Mouse (Mus musculus) erythroblast, embryonic 14.5 days (primary cell): ENCODE measurements around the gene Col1a1. TPM values are rescaled to one million over a fixed set of nuclear protein-coding genes. Genes with fewer than 3 reads are reported as not detected.

ENCODE experiments used
- H3K27me3 ChIP-seq: 2 replicates; pipeline ENCODE4 v1.6.1; 2012; ENCODE audit warnings: inconsistent platforms; ENCODE audit not compliant: control insufficient read depth
- H3K36me3 ChIP-seq: 2 replicates; pipeline ENCODE4 v1.6.1; 2012; ENCODE audit warnings: mild to moderate bottlenecking, inconsistent platforms; ENCODE audit not compliant: control insufficient read depth
- H3K4me1 ChIP-seq: 2 replicates; pipeline ENCODE4 v1.6.1; 2012; ENCODE audit warnings: inconsistent platforms; ENCODE audit not compliant: control insufficient read depth
- H3K4me3 ChIP-seq: replicated peaks from 2 replicates; pipeline ENCODE3; 2012; ENCODE audit warnings: moderate library complexity, mild to moderate bottlenecking, inconsistent platforms
- H3K9me3 ChIP-seq: 2 replicates; pipeline ENCODE4 v1.6.1; 2012; ENCODE audit warnings: low read length, inconsistent platforms, mixed read lengths; ENCODE audit not compliant: control insufficient read depth
- GATA1 ChIP-seq: IDR thresholded peaks from 2 replicates; pipeline ENCODE4 v1.6.1; 2012; ENCODE audit warnings: low read length, inconsistent platforms, mixed read lengths
- TAL1 ChIP-seq: IDR thresholded peaks from 3 replicates; pipeline ENCODE4 v1.6.1; 2012; ENCODE audit warnings: low read length, inconsistent platforms, mixed read lengths
- polyA plus RNA-seq: library from polyadenylated mRNA; stranded (reverse); fragments of >175 nt; gene quantifications from 2 replicates; pipeline ENCODE4 v1.2.3, GENCODE M21; 2012

The Col1a1 gene
- polyA plus RNA-seq, 1 experiment = 0.01 TPM

DNA sequence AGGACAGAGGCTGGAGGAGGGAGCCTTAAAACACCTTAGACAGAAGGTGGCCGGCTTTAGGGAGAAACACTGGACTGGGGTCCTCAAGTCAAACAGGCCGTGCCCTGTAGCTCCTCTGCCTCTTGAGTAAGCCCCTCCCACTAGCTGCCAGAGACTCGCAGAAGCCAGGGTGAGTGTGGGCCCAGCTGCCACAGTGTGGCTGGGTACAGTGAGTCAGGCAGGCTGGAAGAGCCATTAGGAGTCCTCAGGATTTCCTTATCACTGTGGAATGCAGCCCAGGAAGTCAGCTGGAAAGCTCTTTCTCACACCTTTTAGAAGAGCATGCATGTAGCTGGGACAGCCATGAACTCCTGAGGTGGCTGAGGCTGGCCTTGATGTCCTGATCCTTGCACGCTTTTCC is 19.5 kb upstream of the Col1a1 start:
- H3K4me1 ChIP-seq = peaks cover 2% of the 10 kb centered on the region; the same call in 1 of the 2 replicates
- H3K9me3 ChIP-seq = no peaks in the 10 kb centered on the region
- H3K36me3 ChIP-seq = no peaks in the 10 kb centered on the region
- no peaks in the 10 kb centered on the region for H3K27me3 ChIP-seq
- no peak overlapping the region for H3K4me3 ChIP-seq
- TF ChIP-seq TAL1 (no peak), GATA1 (no peak)

DNA sequence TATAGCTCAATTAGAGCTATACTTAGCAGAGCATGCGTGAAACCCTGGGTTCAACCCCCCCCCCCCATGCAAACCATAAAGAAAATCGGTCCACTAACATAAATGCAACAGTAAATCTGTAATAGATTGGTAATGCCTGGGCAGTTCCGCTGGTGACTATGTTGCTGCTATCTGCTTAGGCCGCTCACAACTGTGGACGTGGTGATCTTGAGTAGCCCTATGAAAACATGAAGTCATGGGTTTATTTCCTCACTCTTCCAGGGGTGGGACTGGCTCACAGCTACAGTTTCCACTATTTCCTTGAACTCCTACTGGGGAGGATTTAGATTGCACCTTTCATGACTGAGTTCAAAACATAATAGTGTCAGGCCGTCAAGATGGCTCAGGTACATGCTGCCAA is 18.3 kb upstream of the Col1a1 start:
- Histone ChIP-seq H3K4me3 (no peak overlapping the region), H3K36me3 (no peaks in the 10 kb centered on the region), H3K9me3 (no peaks in the 10 kb centered on the region), H3K27me3 (no peaks in the 10 kb centered on the region), H3K4me1 (peaks cover 2% of the 10 kb centered on the region; the same call in 1 of the 2 replicates)
- no peak for TF ChIP-seq GATA1
- no peak for TF ChIP-seq TAL1

DNA sequence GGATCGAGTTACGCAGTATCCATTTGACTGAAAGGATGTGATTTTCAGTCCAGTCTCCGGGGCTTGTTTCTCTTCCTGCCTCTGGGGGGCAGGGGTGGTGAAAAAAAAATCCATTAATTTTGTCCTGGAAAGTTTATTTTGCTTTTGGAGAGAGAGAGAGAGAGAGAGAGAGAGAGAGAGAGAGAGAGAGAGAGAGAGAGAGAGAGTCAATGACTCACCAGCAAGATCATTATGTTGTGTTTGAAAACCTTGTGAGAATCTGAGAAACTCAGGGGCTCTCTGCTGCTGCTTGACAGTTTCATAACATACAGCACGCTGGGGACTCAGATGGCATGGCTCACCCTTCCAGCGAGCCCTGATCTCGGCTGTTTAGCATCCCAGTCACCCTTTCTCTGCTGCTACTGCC is 15.0 kb upstream of the Col1a1 start:
- no peak for TF ChIP-seq TAL1
- TF ChIP-seq GATA1 = no peak
- no peak overlapping the region for H3K4me3 ChIP-seq
- no peaks in the 10 kb centered on the region for H3K27me3 ChIP-seq
- H3K36me3 ChIP-seq = no peaks in the 10 kb centered on the region
- peaks cover 2% of the 10 kb centered on the region; the same call in 1 of the 2 replicates for H3K9me3 ChIP-seq
- H3K4me1 ChIP-seq = no peaks in the 10 kb centered on the region

DNA sequence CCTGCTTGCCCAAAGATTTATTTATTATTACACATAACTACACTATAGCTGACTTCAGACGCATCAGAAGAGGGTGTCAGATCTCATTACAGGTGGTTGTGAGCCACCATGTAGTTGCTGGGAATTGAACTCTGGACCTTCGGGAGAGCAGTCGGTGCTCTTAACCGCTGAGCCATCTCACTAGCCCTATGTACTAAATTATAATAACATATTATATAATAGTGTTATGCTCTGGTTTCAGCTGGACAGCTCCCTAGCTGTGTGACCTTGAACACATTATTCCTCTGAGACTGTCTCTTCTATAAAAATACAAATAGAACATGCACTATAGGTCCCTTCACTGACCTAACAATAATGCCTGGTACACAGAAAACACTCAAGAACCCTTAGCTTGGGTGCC is 11.0 kb upstream of the Col1a1 start:
- Histone ChIP-seq H3K9me3 (peaks cover 2% of the 10 kb centered on the region; the same call in 1 of the 2 replicates), H3K4me1 (peaks cover 5% of the 10 kb centered on the region), H3K4me3 (no peak overlapping the region), H3K36me3 (no peaks in the 10 kb centered on the region), H3K27me3 (peaks cover 8% of the 10 kb centered on the region; the same call in 1 of the 2 replicates)
- TF ChIP-seq TAL1 (no peak), GATA1 (no peak)

- H3K4me1 ChIP-seq = peaks cover 5% of the 10 kb centered on the region
- H3K36me3 ChIP-seq = no peaks in the 10 kb centered on the region
- H3K4me3 ChIP-seq = no peak overlapping the region
- peaks cover 2% of the 10 kb centered on the region; the same call in 1 of the 2 replicates for H3K9me3 ChIP-seq
- no peak for TF ChIP-seq TAL1
- no peak for TF ChIP-seq GATA1
- H3K27me3 ChIP-seq = peaks cover 10% of the 10 kb centered on the region
Observed at GRCm38 (mm10) chr11:94926431-94926830, 9.6 kb upstream of the Col1a1 start.

- Histone ChIP-seq H3K27me3 (peaks cover 17% of the 10 kb centered on the region), H3K4me3 (no peak overlapping the region), H3K9me3 (peaks cover 2% of the 10 kb centered on the region; the same call in 1 of the 2 replicates), H3K4me1 (peaks cover 5% of the 10 kb centered on the region), H3K36me3 (no peaks in the 10 kb centered on the region)
- TF ChIP-seq GATA1 (no peak), TAL1 (no peak)
Observed at GRCm38 (mm10) chr11:94927771-94928291, 8.2 kb upstream of the Col1a1 start.

- Histone ChIP-seq H3K4me1 (peaks cover 5% of the 10 kb centered on the region), H3K27me3 (peaks cover 27% of the 10 kb centered on the region), H3K9me3 (peaks cover under 1% of the 10 kb centered on the region; the same call in 1 of the 2 replicates), H3K36me3 (no peaks in the 10 kb centered on the region), H3K4me3 (no peak overlapping the region)
- TF ChIP-seq TAL1 (no peak), GATA1 (no peak)
Observed at GRCm38 (mm10) chr11:94928820-94929219, 7.2 kb upstream of the Col1a1 start.

DNA sequence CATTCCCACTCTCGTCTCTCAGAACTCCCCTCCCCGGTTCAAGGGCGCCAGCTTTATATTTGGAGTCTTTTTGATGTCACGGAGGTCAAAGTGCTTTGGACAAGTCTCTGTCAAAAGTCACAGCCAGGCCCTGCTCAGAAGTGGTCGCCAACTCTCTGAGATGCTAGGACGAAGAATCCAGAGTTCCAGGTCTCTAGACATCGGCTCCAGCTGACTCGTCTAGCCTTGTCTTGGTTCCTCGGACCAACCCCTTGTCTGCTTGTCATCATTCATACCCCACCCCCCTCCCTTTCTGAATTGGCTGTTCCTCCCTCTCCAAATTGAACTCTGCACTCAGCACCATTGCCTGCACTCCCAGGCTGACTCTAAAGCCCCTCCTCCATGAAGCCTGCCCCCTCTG is 6.4 kb upstream of the Col1a1 start:
- Histone ChIP-seq H3K9me3 (no peaks in the 10 kb centered on the region), H3K4me3 (no peak overlapping the region), H3K4me1 (peaks cover 5% of the 10 kb centered on the region), H3K36me3 (no peaks in the 10 kb centered on the region), H3K27me3 (peaks cover 35% of the 10 kb centered on the region)
- TF ChIP-seq TAL1 (no peak), GATA1 (no peak)

DNA sequence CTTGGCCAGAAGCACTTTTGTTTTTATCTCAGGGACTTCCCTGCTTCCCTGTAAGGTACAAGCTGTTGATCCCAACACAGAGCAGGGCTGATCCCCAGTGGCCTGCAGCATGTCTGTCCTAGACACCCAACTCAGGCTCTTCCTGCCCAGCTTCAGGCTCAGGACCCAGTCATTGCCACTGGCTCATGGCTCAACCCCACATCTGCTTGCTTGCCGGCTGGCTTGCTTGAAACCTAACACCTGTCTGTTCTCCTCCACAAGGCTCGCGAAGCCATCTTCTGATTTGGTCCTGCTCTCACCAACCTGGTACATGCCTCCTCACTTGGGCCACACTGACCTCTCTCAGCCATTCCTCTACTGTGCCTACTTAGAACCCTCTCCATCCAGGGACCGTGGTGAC is 5.9 kb upstream of the Col1a1 start:
- Histone ChIP-seq H3K27me3 (peaks cover 41% of the 10 kb centered on the region), H3K36me3 (no peaks in the 10 kb centered on the region), H3K9me3 (no peaks in the 10 kb centered on the region), H3K4me1 (peaks cover 5% of the 10 kb centered on the region), H3K4me3 (no peak overlapping the region)
- TF ChIP-seq GATA1 = no peak
- no peak for TF ChIP-seq TAL1

DNA sequence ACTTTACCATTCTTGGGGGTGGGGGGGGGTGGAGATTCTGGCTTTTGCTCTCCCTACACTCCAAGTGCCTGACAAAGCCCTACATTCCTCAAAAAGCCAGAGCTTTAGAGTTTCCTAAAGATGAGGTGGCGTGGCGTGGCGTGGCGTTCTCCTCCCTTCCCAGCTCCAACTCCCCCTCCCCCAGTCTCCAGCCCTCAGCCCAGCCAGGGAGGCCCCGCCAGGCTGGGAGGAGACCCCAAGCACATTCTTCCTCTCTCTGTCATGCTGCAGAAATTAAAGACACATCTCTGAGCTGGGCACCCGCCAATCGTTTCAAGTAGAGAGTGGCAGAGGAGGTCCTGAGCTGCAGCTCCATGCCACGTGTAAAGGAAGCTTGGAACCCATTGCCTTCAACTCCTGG is 2.4 kb upstream of the Col1a1 start:
- Histone ChIP-seq H3K27me3 (peaks cover 69% of the 10 kb centered on the region), H3K9me3 (no peaks in the 10 kb centered on the region)

More for the DNA sequence above, 2.4 kb upstream of the Col1a1 start:
- Histone ChIP-seq H3K36me3 (no peaks in the 10 kb centered on the region), H3K4me3 (no peak overlapping the region), H3K4me1 (peaks cover 19% of the 10 kb centered on the region)
- TF ChIP-seq GATA1 (no peak), TAL1 (no peak)
